Mouse (Mus musculus) MEL (cell line): ENCODE measurements around the gene Trim8.

Source experiments
- CTCF ChIP-seq, 3 experiments: IDR thresholded peaks in 2 of 3; conservative IDR thresholded peaks in 1 of 3; 2 replicates each; pipeline ENCODE4 v1.5.1; 2011 to 2012; ENCODE audit warnings: low read length in 3 of 3, low read depth in 2 of 3, mild to moderate bottlenecking in 2 of 3, improper control_type of control experiment in 1 of 3, inconsistent platforms in 1 of 3, mixed read lengths in 1 of 3, moderate library complexity in 1 of 3; ENCODE audit not compliant: control insufficient read depth in 1 of 3, insufficient read depth in 1 of 3, poor library complexity in 1 of 3, severe bottlenecking in 1 of 3
- EP300 ChIP-seq, 2 experiments: IDR thresholded peaks; 2 replicates each; pipeline ENCODE4 v1.6.1; 2011; ENCODE audit warnings: improper control_type of control experiment in 2 of 2, low read length in 2 of 2, low read depth in 1 of 2, mild to moderate bottlenecking in 1 of 2
- GABPA ChIP-seq: IDR thresholded peaks from 2 replicates; pipeline ENCODE4 v1.6.1; 2012; ENCODE audit warnings: low read depth, mild to moderate bottlenecking, inconsistent platforms, low read length, improper control_type of control experiment, moderate library complexity
- GATA1 ChIP-seq: IDR thresholded peaks from 2 replicates; pipeline ENCODE4 v1.6.1; 2011; ENCODE audit warnings: low read depth, low read length, improper control_type of control experiment
- KAT2A ChIP-seq: conservative IDR thresholded peaks from 2 replicates; pipeline ENCODE4 v1.6.1; 2012; ENCODE audit warnings: low read depth, low read length, improper control_type of control experiment, inconsistent platforms
- POLR2A ChIP-seq, 2 experiments: IDR thresholded peaks; 2 replicates each; pipeline ENCODE4 v1.6.1; 2011 to 2012; ENCODE audit warnings: low read length in 2 of 2, mild to moderate bottlenecking in 2 of 2, control low read depth in 1 of 2, improper control_type of control experiment in 1 of 2, low read depth in 1 of 2, moderate library complexity in 1 of 2; ENCODE audit not compliant: control insufficient read depth in 1 of 2, insufficient read depth in 1 of 2, poor library complexity in 1 of 2
- TCF12 ChIP-seq: IDR thresholded peaks from 2 replicates; pipeline ENCODE4 v1.6.1; 2014; ENCODE audit warnings: low read depth, mild to moderate bottlenecking, inconsistent platforms, low read length, improper control_type of control experiment, moderate library complexity
- UBTF ChIP-seq: IDR thresholded peaks from 2 replicates; pipeline ENCODE4 v1.6.1; 2012; ENCODE audit warnings: low read depth, mild to moderate bottlenecking, inconsistent platforms, low read length, improper control_type of control experiment, moderate library complexity, borderline replicate concordance; ENCODE audit not compliant: insufficient read depth
- ZMIZ1 ChIP-seq: IDR thresholded peaks from 2 replicates; pipeline ENCODE4 v1.6.1; 2012; ENCODE audit warnings: low read depth, mild to moderate bottlenecking, inconsistent platforms, low read length, improper control_type of control experiment, moderate library complexity

- TF ChIP-seq GABPA = no peak
- no peak for TF ChIP-seq KAT2A
- TF ChIP-seq ZMIZ1 = no peak
- TF ChIP-seq POLR2A (IDR thresholded peaks at IDR 0.05; ENCODE audit: control insufficient read depth in 1 of 2, insufficient read depth in 1 of 2, low read depth in 1 of 2, low read length in 2 of 2, poor library complexity in 1 of 2) = no peak
- TF ChIP-seq CTCF (IDR thresholded peaks at IDR 0.05 in 2 of 3, conservative IDR thresholded peaks at IDR 0.05 in 1 of 3; ENCODE audit: control insufficient read depth in 1 of 3, insufficient read depth in 1 of 3, low read depth in 2 of 3, low read length in 3 of 3, poor library complexity in 1 of 3, severe bottlenecking in 1 of 3) = peak; percentile 76 to 91 (median 79)
- TF ChIP-seq TCF12 = no peak
- no peak for TF ChIP-seq UBTF
- TF ChIP-seq EP300 (IDR thresholded peaks at IDR 0.05; ENCODE audit: low read depth in 1 of 2, low read length in 2 of 2) = no peak
- TF ChIP-seq GATA1 = no peak
These were observed 60.6 kb downstream of the Trim8 start for GRCm38 (mm10) chr19:46562132-46562531.
